Mouse (Mus musculus) neural tube, embryonic 10.5 days (tissue): ENCODE results near the gene Uggt2.
"Not testable (repeated sequence)": the region's sequence is repeated elsewhere in the genome, so short reads cannot be mapped to it uniquely, and the experiment has no call there.

Experiments
- DNase-seq: peaks from one replicate; pipeline ENCODE4 v3.0.0-alpha.2; 2017; ENCODE audit warnings: low spot score; ENCODE audit errors: extremely low spot score

Uggt2 gene

DNA sequence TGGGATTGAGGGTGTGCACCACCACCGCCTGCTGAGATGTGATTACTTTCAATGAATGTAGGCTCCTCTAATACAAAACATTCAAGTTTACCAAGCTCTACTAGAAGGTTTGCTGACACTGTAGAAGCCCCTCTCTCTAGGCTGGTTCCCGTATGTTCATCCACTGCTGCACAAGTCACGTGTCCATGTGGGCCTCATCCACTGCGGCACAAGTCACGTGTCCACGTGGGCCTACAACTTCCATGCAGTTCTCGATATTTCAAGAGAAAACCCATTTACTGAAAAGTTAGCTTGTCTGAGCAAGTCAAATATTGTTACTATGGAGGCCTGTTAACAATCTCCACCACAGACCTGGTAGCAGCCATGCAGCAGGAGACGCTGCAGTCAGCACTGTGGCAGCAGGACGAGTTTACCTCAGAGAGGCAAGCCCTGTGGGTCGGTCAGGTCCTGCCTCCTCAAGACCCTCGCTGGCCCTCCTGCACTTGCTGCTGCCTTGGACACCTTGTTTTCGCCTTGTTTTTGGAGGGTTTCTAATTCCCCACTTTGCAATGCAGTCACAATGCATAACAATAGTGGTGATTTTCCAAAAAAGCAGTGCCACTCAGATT, 62.0 kb downstream of the Uggt2 start:
- DNase-seq, result no peak

- DNase-seq, result no peak
Observed at GRCm38 (mm10) chr14:119027675-119028253, 71.5 kb downstream of the Uggt2 start.

GRCm38 (mm10) chr14:119027130-119027529, 72.1 kb downstream of the Uggt2 start:
- DNase-seq, result peak; percentile 50

DNA sequence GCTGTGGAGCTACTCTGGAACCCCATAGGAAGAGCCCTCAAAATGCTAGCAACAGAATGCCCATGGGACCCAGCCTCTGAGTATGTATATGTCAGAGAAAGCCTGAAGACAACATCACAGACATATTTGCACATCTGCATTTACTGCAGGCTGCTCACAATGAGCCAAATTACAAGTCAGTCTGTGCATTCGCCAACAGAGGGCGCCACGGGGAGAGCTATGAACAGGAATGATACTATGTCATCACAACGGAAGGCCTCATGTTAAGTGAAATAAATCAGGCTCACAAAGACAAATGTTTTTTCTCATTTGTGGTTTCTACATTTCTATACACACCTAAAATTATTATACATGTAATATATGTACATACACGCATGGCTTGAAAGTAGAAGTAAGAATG, 73.3 kb downstream of the Uggt2 start:
- DNase-seq, result no peak

GRCm38 (mm10) chr14:119013549-119013948, 85.7 kb downstream of the Uggt2 start:
- DNase-seq, result no peak

DNA sequence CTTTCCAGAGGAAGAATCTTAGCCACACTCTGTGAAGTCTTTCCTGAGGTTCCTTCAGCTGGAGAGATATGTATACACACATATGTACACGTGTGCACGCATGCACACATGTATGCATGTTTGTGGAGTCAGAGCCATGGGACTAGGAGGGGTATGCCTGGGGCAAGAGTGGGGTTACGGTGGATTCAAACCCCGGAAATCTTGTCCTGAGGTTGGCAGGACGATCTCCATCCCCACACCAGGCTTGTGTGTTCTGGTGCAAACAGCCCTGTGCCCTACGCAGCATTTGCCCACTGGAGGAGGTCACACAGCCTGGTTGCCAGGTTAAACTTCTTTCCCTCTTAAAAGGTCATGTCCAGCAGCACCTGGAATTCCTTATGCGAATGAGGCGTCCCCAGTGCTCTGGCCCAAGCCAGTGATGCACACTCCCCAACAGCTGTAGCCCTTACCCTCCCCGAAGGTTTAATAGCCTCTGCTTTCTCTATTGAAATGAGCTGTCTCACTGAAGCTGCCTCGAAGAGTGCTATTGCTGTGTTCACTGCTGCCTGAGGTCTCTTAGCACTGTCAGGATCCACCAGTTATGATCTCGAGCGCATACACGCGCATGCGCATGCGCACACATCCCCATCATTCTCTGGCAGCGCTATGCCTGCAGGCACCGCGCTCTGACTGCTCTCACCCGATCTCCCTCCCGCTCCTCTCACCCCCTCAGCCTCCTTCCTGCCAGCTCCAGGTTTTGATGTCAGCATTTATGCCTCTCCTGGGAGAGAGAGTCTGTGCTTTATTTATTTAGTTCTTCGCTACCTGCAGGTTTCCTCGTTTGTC, 86.4 kb downstream of the Uggt2 start:
- DNase-seq, result peak; percentile 37

DNA sequence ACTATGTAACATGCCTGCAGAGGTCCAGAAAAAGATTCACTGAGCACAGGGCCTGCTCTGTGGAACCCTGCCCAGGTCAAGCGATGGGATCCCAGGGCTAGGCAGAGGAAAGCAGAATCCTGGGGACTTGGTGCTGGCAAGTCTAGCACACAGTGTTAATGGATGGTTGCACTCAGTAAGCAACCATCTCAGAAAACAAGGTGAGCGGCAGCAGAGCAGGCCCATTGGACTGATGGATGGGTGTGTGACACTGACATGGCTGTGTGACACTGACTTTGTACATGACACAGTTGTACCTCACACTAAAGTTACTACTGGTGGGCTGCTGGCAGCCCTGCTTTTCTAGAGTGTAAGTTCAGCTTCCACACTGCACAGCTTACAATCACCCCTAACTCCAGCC, 89.7 kb downstream of the Uggt2 start:
- DNase-seq, result no peak

DNA sequence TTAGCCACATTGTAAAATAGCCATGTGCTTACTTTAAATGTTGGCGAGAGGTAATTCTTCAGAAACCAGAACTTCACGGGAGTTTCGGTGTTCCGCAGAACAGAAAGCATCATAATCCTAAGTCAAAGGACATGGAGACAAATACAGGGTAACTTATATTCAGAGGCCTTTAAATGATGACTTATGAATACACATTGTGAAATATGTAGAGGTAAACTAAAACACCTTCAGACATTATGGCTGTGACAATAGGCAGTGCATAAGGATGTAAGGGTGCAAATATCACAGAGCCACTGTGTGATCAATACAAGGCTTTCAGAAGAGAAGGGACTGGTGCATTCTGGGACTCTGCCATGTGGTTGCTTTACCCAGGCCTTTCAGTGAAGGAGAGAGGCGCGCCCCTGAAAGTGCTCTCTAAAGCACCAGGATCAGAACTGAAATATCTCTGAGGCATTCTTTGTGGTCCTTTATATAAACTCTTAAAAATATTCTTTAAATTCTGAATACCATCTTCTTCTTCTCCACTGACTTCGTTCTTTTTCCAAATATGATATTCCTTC, 91.1 kb downstream of the Uggt2 start:
- no peak for DNase-seq

DNA sequence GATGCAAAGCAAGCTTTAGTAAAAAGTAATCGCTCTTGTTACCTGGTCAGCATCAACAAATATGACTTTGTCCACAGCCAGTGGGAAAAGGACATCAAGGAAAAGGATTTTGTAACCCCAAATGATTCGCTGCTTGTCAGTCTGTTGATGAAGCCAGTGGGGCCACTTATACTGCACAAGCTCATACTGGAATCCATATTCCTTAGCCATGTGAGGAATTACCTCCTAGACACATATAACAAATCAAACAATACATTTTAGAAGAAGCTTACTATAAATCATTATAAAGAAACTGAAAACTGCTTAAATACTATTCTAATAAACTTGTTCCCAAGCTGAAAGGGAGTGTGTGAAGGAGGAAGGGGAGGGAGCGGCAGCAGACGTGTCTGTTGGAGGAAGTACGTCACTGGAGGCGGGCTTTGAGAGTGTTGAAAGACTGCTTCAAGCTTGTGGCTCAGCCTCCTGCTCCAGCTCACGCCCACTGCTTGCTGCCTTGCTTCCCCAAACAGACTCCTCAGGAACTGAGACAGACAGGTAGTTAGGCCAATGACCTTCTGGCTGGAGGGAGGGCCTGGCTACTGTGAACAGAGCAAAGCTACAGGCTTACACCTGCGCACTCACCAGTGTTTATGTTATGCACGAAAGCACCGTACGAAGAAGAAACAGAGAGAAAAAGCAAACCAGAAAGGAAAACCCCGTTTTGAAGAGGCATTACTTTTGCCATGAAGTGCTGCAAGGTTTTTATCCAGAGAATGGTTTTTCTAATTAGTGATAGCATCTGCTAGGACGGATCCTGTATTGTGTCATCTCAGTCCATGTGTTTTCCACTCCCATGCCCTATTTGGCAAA, 91.9 kb downstream of the Uggt2 start:
- DNase-seq, result peak; percentile 90

DNA sequence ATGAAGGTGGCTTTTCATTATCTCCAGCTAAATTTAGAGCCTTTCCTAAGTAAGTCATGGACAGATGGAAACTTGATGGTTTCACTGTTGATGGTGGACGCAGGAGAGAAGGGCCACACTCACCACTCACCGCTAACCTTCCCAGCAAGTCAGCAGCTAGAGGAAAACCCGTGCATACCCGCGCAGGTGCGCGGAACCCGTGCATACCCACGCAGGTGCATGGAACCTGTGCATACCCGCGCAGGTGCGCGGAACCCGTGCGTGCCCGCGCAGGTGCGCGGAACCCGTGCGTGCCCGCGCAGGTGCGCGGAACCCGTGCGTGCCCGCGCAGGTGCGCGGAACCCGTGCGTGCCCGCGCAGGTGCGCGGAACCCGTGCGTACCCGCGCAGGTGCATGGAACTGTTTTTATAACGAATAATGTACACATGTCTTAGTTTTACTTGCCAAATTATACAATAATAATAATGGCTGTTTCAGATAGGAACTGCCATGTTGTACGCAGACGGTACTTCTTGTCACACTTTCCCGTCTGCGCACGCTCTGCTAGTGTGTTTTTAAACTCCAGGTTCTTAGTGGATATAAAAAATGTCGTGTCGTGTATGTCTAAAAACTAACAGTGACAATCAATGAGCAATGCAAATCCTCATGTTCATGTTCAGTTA, 92.7 kb downstream of the Uggt2 start:
- DNase-seq, result no peak

DNA sequence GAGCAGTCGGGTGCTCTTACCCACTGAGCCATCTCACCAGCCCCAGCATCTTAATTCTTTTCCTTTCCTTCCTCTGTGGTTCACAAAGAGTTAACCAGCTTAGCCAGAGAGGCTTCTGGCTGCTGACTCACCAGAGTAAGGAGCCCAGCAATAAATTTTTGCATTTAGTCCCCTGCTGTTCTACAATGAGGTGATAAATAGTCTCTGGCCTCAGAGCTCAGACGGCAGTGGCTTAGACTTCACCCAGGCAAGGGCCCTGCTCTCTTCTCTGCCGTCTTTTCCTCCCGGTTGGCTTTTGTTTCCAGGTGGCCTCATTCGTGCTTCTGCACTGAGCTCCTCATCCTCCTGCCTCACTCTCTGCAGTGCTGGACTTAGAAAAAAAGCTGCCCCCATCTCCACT, 93.4 kb downstream of the Uggt2 start:
- DNase-seq, result no peak

- no peak for DNase-seq
Observed at GRCm38 (mm10) chr14:119003320-119003719, 95.9 kb downstream of the Uggt2 start.

DNA sequence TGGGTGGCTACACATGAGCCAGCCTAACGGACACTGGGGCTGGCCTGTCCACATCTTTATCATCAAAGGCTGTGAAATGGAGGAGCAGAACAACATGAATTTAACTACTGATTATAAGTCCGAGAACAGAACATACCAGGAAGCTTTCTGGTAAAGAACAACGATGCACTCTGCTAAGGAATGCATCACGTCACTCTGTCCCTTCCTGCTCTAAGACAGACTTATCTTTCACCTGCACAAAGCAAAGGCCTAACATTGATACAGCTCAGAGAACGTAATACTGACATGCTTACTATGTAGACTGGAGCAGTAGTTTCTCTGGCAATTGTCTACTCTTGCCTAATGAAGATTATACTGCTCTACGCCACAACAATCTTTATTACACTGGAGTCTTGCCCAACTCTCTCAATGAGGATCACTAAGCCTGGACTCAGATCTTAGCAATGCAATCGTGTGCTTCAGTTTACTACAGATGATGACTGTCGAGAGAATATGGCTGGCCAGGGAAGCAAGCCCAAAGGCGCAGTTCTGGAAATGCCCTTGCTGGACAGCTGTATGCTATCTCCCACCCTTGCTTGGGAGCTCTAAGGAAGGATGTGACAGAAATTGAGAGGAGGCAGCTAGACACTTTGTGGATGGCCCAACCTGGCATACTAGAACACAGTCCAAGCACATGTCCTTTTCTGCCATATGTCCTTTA, 103.9 kb downstream of the Uggt2 start:
- DNase-seq, result no peak

DNA sequence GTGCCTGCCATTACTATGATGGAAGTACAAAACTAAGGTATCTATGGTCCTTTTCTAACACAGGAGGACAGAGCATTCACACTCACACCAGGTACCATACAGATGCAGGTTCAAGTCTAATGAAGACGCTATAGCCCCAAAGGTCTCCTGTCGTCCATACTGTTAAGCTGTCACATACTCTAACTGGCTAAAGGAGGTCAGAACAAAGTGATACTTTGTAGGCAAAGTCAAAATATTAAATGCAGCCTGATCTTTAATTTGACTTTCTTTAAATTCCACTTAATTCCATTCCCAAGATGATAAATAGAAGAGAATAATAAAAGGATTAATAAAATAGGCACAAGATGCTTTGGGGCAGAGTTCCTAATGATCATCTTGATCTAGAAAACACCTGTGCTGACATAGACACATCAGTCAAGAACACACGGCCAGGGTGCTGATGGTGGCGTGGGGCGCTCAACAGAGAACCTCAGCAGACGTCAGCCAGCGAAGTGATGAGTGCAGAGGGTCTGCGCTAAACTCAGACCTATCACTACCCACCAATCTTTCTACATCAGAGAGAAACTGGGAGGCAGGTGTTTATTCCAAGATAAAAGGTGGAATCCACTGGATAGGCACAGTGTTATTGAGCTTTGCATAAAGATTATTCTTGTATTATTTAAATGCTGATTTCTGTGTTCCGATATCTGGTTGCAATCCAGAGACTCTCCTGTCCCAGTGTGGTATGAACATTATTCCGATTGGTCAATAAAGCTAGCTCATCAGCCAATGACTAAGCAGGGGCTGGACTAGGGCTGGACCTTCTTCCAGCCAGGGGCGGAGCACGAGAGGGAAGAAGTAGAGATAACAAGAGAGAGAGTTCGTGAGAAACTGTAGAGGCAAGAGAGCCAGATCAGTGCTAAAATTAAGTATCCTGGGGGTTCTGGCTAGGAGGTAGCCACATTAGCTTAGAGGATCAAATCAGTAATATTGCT, 111.4 kb downstream of the Uggt2 start:
- no peak for DNase-seq

- DNase-seq, result peak; percentile 69
Observed at GRCm38 (mm10) chr14:118986653-118987522, 112.3 kb downstream of the Uggt2 start.

DNA sequence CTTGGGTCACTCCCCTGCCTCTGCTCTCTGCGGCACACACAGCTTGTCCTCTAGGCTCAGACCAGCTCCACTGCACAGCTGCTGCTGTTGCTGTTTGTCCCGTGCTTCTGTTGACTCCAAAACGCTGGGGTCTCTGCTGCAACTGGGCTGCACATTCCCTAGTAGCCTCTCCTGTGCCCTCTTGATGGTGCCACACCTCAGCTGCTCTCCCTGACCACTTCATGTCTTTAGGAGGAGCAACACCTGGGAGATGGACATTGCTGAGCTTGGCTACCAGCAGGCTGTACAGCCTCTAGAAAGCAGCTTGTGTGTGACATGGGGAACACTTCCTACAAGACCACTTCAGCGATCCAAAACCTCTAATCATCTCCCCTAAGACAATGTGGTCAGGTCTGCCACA, 115.1 kb downstream of the Uggt2 start:
- no peak for DNase-seq

GRCm38 (mm10) chr14:118983396-118983795, 115.8 kb downstream of the Uggt2 start:
- no peak for DNase-seq

DNA sequence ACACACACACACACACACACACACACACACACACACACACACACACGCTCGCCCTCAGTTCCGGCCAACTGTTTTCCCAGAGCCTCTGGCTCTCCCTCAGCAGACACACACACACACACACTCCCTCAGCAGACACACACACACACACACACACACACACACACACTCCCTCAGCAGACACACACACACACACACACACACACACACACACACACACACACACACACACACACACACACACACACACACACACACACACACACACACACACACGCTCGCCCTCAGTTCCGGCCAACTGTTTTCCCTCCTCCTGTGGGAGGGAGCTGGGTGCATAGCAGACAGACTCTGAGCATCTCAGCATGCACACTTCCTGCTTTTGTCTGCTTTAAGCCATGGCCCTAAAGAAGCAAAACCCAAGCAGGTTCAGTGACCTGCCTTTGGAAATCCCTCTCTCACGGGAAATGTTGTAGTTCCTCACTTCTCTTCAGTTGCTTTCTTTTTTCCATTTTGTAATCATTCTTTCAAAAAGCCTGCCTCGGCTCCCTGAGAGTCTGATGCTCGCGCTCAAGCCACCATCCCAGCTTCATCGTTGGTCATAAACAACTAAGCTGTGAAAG, 116.7 kb downstream of the Uggt2 start:
- not testable (repeated sequence) for DNase-seq
